Mouse (Mus musculus): ENCODE measurements around the gene Esrrg.

The Esrrg gene

DNA sequence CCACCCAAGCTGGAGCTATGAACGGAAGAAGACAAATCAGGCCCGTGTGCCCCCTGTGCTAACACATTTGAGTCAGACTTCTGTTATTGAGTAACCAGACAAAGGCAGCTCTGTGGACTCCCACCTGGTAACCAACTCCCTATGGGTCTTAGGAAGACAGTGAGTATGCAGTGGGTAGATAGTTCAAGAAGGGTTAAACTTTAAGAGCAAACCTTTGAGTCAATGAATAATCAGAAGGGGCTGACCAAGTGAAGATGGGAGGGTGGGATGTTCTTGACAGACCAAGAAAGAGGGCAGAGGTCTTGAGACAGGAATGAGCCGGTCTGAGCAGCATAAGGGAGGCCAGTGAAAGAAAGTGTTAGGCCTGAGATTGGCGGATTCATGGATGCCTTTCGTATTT, 214.8 kb downstream of the Esrrg start:
- DNase-seq (ENCODE audit: extremely low read depth, low read depth, low spot score), result no peak

DNA sequence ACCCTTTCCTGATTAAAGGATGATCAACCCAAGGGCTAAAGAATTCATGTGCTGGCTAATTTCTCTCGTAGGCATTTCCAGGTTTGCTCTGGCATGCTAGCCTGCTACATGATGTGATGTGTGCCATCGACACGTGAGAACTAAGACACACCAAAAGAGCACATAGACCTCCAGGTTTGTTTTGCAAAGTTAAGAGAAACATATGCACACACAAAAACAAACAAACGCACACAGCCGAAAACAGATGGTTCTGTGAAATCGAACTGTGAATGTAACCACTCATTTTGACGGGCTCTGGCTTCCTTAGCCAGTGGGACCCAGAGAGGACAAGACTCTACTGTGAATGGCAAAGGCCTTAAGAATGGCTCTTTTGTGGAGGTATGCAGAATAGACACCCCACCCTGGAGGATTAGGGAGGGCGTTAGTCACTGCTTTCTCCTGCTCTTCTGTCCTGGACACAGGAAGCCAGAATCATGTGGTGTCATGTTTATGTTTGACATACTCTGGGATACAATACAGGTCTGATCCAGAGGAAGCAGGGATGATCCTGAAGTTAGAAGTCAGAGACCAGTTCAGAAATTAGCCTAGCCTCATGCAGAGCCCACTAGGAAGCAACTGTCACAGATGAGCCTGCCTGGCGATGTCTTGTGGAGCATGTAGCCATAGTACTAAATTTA, 217.0 kb downstream of the Esrrg start:
- no peak for DNase-seq (ENCODE audit: extremely low read depth, low read depth, low spot score)

DNA sequence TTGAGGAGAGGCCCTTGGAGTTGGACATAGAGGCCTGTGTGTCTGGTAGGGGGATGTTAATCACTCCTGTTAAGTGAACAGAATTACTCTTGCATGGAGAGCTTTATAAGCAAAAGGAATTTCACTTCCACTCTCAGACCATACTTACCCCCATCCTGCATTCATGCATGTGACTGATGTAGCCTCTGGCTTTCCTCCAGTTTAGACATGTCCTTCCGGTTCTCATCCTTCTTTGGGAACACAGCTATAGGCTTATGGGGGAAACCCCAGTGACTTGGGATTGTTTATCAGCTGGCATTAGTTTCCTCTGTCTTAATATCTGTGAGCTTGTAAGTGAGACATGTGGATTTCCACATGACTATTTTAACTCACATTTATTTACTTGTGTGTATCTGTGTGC, 217.5 kb downstream of the Esrrg start:
- no peak for DNase-seq (ENCODE audit: extremely low read depth, low read depth, low spot score)

DNA sequence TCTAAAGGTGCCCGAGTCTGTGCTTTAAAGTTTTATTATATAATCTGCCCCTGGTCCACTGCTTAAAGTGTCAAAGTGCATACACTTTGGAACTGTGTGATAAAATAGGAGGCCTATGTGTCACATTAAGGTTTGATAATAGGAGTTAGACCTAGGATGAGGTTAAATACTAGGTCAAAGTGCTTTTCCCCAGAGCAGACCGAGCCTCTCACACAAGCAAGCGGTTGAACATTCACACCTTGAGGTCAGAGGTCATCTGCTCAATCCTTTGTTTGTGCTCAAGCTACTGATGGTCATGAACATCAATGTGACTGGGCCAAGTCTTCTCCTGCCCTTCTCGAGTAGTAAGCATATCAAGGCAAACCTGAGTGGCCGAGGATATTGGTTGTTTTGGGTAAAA, 218.3 kb downstream of the Esrrg start:
- DNase-seq (ENCODE audit: extremely low read depth, low read depth, low spot score), result no peak

DNA sequence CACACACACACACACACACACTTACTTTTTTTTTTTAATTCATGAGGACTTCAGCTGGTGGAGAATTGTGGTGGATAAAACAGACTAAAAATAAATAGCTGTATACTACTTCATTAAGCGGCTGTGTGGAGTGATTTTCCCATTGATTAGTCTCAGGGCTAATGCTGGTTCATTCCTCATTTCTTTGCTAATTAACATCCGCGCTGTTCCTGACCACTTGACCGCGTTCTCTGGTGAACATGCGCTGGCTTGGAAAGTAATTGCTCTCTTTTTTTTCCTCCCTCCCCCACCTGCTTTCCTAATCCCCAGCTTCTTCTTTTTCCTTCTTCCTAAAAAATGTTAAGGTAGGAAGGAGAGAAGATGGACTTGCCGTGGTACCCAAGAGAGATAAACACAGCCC, 222.3 kb downstream of the Esrrg start:
- DNase-seq (ENCODE audit: extremely low read depth, low read depth, low spot score), result no peak

DNA sequence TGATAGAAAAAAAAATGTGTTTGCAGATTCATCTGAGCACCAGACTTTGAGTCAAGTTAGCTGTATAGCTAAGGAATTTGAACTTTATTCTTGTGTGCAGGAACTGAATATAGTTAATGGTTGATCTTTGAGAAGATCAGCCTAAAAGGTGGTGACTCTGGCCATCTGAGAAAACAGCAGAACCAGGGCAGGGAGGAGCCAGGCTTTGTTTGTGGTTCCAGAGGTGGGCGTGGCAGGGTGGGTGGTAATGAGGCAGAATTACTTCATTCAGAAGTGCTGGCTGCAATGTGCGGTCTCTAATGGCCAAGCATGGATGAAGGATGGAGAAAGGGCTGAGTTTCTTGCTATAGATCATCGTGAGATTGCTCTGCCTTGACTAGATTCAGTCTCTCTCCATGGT, 224.3 kb downstream of the Esrrg start:
- no peak for DNase-seq (ENCODE audit: extremely low read depth, low read depth, low spot score)

DNA sequence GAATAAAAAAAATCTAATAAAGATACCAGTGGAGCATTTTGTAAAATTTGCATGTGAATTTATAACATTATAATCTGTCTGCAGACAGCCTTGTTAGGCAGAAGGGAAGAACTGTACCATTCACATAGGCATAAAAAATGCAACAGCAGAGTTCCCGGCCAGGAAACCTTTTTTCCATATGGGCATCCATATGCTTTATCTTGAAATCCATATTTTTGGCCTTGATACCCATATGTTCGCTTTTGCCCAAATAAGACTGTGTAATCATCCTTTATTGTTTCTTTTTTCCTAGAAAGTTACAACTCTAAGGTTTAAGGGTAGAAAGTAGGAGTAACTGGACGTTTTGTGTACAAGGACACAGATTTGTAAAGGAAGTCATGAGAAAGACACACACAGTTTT, 226.0 kb downstream of the Esrrg start:
- DNase-seq (ENCODE audit: extremely low read depth, low read depth, low spot score), result no peak

DNA sequence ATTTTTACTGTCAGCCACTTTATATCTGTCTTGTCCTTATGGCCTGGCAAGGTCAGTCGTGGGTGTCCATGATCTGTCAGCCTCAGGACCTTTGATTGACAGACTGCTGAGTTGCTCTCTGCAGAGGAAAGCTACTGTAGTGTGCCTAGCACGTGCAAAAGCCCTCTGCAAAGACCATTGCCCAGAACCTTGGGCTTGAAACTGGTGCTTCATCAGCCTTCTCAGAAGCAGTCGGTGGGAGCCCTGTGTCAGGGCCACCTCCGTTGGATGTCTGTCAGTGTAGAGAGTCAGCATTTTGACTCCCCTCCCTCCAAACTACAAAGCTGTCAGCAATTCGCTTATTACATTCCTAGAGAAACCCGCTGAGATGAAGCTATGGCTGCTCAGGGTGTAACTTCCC, 227.8 kb downstream of the Esrrg start:
- no peak for DNase-seq (ENCODE audit: extremely low read depth, low read depth, low spot score)

DNA sequence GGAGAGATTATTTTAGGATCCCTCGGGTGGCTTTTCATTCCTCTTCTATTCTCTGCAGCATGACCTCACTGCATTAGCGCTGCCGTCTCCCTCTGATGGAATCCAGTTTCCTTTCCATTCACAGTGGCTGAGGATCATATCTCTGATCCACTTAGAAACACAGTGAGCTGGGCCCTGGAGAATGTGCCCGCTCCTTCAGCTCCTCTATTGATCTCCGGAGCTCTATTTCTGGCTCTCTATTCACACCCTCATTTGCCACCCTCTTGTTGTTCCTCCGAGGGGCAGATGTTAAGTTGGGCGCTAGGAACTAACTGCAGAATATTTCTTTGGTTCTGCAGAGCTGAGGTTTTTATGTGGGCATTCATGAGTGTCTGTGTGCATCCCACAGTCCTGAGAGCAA, 228.3 kb downstream of the Esrrg start:
- DNase-seq (ENCODE audit: extremely low read depth, low read depth, low spot score), result no peak

DNA sequence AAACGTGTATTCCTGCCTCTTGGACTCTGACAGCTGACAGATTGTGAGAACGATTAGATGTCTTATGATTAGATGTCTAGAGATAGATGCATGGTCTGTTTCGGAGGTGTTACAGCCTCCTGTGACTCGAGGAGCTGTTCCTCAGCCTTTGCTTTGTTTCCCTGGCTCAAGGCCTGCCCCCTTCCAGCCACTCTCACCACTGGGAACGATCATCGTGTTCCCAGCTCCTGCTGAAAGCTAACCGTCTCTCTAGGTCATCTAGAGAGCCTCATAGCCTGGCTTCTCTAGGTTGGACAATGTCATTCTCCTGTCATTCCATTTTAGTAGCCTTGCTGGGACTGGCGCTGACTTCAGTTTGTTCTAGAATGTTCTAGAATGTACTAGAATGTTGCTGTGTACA, 233.0 kb downstream of the Esrrg start:
- DNase-seq (ENCODE audit: extremely low read depth, low read depth, low spot score), result no peak

DNA sequence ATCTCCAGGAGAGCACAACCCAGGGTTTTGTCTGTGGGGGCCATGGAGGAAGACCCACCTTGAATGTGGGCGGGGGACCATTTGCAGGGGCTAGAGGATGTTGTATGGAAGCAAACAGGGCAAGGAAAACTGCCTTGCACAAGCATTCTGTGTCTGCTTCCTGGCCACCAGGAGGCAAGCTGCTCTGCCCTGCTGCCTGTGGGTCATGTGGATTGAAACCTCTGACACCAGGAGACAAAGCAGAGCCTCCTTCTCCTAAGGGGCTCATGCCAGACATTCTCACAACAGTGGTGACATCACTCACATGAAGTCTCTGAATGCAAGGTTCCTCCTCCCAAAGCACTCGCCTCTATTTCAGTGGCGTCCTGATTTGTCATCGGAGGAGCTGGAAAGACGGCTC, 234.1 kb downstream of the Esrrg start:
- DNase-seq (ENCODE audit: extremely low read depth, low read depth, low spot score), result no peak

DNA sequence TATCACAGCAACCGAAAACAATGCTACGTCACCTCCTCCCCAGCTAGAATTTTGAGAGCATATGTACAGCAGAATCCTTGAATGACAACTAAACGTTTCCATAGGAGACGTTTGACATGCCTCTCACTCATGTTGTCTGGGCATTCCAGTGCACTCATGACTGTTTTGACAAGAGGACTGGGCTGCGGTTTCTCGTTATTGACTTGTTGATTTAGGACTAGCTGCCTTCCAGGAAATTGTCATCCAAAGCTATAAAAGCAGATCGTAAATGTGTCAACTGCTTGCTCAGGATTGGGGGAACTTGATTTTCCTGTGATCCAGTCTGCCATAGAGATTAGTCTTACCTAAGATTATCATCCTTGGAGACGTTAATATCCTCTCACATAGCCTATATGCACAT, 245.6 kb downstream of the Esrrg start:
- DNase-seq (ENCODE audit: extremely low read depth, low read depth, low spot score), result no peak

DNA sequence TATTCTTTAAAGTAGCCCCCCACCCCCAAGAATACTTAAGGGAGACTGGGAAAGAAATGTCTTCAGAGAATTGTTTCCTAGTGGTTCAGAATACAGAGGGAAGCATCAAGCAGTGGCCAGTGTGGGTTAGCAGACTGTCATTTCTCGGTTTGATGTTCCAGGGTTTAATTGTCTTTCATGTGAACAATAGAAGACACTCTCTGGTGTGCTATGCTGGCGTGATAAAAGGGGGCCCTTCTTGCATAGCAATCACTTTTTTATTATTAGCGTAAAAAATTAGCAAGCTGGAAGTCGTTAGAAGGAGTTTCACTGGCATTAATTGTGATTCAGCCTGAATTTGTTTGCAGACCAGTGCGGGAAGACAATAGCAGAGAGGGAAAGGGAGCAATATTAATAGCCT, 253.7 kb downstream of the Esrrg start:
- no peak for DNase-seq (ENCODE audit: extremely low read depth, low read depth, low spot score)

DNA sequence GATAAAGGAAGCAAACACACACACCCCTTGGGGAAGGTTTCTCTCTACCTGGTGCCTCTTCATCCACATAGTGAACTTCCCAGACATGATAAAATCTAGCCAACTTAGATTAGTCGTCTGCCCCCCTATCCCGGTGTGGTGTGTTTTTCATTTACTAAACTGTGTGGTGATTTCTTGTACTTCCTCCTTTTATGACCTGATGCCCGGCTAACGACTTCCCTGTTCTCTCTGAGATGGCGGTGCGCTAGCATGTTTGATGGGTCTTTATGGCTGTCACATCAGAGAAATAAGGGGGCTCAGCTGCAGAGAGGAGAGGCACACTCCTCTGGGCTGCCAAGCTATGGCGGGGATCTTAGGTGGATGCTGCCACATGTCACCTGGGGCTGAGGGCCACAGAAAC, 259.8 kb downstream of the Esrrg start:
- no peak for DNase-seq (ENCODE audit: extremely low read depth, low read depth, low spot score)

DNA sequence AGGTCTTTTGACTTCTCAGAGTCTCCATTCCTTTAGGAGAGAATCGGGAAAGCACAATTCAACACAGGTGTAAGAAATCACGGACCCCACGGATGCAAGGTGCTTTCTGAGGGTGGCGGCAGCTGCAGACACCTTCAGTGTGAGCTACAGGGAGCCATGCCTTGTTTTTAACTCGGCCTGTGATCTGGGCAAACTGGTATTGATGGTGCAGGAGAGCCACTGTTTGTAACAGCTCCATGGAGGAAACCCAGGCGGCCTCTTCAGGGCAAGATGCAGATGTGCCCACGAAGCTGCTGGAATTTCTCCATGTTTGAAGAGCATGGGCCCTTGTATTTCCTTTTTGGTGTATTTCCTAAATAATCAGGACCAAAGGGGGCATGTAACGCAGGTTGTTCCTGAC, 263.6 kb downstream of the Esrrg start:
- no peak for DNase-seq (ENCODE audit: extremely low read depth, low read depth, low spot score)

DNA sequence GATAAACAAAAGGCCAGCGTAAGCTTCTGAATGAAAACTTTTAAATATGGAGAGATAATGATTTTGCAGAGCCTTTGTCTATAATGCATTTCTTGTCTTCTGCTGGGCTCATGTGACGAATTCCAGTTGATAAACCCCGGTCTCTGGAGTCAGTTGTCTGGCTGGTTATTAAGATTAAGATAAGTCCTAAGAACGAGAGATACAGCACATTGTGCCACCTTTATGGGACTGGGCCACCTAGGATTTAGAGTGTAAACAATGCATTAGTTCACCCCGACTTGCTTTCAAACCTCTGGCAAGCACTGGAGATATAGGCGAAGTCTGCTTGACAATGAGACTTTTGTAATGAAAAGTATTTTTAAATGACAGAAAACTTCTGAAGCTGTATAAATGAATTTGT, 264.2 kb downstream of the Esrrg start:
- no peak for DNase-seq (ENCODE audit: extremely low read depth, low read depth, low spot score)

DNA sequence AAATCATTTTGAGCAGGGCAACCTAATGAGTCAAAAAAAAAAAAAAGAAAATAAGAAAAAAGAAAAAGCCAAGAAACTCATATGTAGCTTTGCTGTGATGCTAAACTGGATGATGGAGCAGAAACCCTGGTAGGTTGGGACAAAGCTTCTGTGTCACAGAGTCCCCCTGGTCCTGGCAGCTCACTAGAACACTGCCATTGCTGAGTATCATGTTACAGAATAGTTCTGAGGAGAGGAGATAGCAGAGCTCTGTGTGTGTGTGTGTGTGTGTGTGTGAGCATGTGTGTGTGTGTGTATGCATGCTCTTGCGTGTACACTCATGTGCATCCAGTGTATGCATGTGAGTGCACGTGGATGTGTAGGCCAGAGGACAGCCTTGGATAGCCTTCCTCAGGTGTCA, 265.2 kb downstream of the Esrrg start:
- DNase-seq (ENCODE audit: extremely low read depth, low read depth, low spot score), result no peak

DNA sequence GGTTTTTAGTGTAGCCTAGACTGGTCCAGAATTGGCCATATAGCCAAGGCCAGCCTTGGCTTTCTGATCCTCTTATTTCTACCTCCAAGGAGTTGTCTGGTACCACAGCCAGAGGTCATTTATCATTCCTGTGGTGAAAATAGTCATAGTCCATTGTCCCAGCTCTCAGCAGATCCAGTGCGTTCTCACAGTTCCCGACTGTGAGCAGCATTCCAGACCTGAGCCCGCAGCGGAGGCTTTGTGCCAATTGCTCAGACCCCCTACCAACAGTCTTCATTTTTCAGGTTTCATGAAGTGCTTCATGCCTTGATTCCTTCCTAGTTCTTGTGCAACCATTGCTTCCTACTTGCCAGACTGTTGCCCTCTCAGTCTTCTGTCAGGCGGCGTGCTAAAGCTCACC, 278.7 kb downstream of the Esrrg start:
- no peak for DNase-seq (ENCODE audit: extremely low read depth, low read depth, low spot score)

DNA sequence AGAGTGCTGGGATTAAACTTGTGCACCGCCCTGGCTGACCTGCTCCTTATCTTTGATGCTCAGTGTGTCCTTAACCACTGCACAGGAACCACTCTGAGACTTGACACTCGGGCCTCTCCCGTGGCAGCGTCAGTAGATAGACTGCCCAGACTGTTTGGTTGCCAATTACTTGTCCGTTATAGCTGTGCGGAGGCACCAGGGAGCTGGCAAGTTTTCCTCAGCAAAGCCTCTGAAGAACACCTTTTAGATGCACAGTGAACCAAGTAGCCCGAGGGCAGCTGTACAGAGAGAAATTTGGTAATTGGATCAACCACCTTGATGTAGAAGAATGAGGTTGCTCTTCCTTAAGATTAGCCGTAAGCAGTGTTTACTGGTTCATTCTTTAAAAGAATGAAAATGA, 279.6 kb downstream of the Esrrg start:
- DNase-seq (ENCODE audit: extremely low read depth, low read depth, low spot score), result no peak

DNA sequence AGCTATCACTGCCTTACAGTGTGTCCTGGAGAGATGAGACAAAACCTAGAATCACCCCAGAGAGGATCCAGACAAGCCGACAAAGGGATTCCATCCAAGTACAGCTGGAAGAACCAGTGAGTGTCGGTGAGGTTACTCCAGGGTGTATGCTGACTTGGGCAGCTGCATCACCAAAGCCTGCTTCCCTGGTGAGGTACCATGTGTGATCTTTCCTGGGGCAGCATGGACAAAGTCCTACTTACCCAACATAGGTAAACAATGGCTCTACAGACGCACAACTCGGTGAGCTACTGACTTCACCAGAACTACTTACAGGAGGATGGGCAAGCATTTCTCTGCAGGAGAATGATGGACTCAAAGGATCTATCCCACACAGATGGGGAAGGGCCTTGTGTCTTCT, 280.5 kb downstream of the Esrrg start:
- no peak for DNase-seq (ENCODE audit: extremely low read depth, low read depth, low spot score)

DNA sequence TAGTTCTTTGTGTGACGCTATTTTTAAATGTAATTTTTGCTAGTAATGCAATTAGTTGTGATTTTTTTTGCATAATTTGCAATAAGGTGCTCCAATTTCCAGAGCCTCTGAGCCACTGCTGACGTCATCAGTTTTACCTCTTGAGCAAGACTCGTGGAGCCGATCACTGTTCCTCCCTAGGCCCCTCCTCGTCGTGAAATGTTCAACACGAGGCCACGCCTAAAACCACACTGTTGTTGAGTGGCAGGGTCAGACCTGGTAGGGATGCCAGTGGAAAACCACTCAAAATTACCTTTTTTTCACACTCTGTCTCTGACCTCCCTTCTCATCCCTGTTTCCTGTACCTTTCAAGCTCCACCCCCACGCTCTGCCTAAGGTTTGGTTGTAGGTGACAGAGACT, 282.7 kb downstream of the Esrrg start:
- no peak for DNase-seq (ENCODE audit: extremely low read depth, low read depth, low spot score)

DNA sequence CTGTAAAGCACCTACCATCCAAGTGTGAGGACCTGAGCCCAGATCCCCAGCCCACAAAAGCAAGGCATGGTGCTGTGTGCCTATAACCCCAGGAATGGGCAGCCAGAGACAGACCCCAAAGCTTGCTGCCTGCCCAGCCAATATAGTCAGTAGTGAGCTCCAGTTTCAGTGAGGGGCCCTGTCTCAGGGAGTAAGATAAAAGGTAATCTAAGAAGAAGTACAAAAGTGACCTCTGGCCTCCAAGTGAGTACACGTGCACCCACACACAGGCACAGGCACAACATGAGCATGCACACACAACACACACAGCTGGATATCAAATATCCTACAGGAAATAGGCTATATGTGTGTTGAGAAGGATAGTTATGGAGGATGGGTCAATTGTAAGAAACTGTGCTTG, 286.9 kb downstream of the Esrrg start:
- no peak for DNase-seq (ENCODE audit: extremely low read depth, low read depth, low spot score)

DNA sequence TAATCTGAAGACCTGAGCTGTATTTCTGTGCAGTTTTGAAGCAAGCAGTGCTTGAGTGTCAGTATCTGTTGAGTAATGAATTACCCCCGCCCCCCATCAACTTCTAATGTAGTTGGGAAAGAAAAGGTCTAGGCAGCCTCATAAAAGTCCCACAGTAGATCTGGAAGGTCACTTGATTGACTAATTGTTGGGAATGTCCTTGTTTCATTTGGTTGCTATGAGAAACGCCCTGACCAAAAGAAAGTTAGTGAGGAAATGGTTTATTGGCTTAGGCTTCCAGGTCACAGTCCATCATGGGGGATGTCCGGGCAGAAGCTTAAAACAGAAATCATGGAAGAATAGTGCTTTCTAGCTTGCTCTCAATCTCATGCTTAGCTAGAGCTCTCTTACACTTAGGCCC, 287.7 kb downstream of the Esrrg start:
- DNase-seq (ENCODE audit: extremely low read depth, low read depth, low spot score), result no peak

DNA sequence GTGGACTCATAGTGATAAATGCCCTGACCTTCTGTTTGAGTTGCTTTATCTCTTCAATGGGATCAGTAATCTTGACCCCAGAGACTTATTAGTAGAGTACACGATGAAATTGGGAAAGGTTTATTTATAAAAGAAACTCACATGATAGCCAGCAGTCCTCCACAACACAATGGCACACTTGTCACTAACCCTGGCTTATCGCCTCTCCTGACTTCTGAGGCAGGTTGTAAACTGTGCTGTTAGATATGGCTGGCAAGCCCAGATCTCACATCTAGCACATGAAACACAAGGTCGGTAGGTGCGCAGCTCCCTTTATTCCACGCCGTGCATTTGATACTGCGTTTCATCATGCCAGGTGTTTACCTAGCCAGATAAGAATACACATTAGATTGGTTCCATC, 288.3 kb downstream of the Esrrg start:
- no peak for DNase-seq (ENCODE audit: extremely low read depth, low read depth, low spot score)
